Mouse (Mus musculus) heart, adult 2 months (tissue): ENCODE measurements at regions not wholly inside any gene's neighbourhood (a gene's known extent, or its start where the extent isn't known, plus 50 kb on each side); places are given as distances from the start of the nearest gene placed in this dataset.

Source experiments
- CTCF ChIP-seq: fragments of 200-600 bp; IDR thresholded peaks from 2 replicates; pipeline ENCODE4 v1.8.1; 2022; ENCODE audit warnings: antibody characterized with exemption, mild to moderate bottlenecking, moderate library complexity
- POLR2A ChIP-seq: fragments of 200-500 bp; IDR thresholded peaks from 2 replicates; pipeline ENCODE4 v1.6.1; 2011; ENCODE audit warnings: mild to moderate bottlenecking, low read depth, low read length, control low read depth; ENCODE audit not compliant: insufficient read depth

DNA sequence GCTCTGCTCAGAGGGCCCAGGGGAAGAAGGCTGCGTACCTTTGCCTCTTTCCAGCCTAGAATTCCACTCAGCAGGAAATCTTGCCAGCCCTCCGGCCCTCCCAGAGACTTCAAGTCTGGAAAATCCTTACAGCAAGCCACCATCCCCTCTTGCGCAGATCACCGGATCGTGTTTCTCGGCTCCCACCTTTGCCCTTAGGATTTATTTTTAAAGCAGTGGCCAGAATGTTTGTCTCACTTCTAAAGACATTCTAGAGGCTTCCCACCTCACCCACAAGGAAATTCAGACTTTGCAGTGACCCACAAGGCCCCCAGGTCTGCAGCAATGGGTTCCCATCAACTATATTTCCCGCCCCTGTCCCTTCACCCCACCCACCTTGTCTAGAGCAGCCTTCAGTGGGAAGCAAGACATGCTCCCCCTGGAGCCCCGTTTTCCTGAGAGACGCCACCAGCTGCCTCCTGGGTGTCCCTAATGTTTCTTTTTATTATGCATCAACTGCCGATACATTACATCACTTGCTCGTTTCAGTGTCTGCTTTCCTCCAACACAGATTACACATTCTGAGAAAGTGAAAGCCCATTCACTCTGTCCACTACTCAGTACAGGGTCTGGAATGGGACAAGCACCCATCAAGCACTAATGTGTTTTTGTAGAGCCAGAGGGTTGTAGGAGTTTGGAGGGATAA, 65.0 kb upstream of the Klf3 start:
- TF ChIP-seq CTCF: no peak
- no peak for TF ChIP-seq POLR2A
